Mouse (Mus musculus) adrenal gland, postnatal 25 days (tissue): ENCODE data around the gene Mrpl16. TPM values are rescaled to one million over a fixed set of nuclear protein-coding genes. Genes with fewer than 3 reads are reported as not detected.

Experiments used
- DNase-seq: peaks from one replicate; pipeline ENCODE4 v3.0.0; 2021; ENCODE audit warnings: mixed read lengths
- long read RNA-seq: library from polyadenylated mRNA; stranded (forward); transcript quantifications from one replicate; pipeline ENCODE4 v2.0.0, GENCODE M21; 2021
- total RNA-seq: library from RNA; stranded (reverse); gene quantifications from 2 replicates; pipeline ENCODE4 v1.2.3, GENCODE M21; 2021

The Mrpl16 gene
- 59.2 and 61.6 TPM in 2 replicates for total RNA-seq
- long read RNA-seq, transcript Mrpl16-201 (4 exons, 1,162 nt): major isoform, 38 of 47 reads
- long read RNA-seq, partial matches to known transcripts: 9 of 47 reads
- long read RNA-seq, other reads (novel, unspliced or antisense): 0 of 47 reads

GRCm38 (mm10) chr19:11770205-11770892 is at the start of gene Mrpl16:
Mrpl16 (plus strand) TSS chr19:11770391.
- peak; percentile 76 for DNase-seq

DNA sequence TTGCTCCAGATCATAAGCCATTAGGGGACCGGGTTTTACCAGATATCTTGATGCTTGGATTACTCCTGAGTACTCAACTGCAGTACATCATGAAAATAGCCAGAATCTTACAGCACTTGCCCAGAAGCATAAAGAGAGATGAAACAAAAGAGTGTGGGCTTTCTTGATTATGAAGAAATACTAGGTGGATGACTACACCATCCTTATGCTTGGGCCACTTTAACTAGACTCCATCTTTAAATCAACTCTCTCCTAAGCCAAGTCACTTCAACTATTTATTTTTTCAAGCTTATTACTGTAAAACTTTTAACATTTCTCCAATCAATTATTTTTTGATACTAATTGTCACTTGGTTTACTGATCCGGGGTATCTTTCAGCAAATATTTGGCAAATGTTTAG is 46.3 kb upstream of the Mrpl16 start:
- no peak for DNase-seq

DNA sequence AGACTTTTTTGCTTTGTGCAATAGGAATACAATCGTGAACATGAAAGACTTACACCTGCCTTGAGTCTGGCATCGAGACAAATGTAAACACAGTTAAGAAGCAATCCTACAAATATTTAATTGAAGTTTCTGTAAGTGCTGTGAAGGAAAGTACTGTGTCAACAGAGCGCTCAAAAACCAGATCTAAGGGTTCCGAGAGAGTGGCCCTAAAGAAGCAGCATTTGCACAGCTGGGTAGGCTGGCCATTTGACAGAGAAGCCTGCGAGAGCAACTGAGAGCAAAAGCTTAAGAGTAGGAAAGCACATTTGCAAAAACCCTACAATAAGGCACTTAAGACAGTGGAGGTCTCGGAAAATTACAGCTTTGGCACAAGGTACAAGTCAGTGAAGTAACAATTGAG is 45.9 kb upstream of the Mrpl16 start:
- DNase-seq: no peak

GRCm38 (mm10) chr19:11725915-11726314 is 44.3 kb upstream of the Mrpl16 start:
- DNase-seq: no peak

DNA sequence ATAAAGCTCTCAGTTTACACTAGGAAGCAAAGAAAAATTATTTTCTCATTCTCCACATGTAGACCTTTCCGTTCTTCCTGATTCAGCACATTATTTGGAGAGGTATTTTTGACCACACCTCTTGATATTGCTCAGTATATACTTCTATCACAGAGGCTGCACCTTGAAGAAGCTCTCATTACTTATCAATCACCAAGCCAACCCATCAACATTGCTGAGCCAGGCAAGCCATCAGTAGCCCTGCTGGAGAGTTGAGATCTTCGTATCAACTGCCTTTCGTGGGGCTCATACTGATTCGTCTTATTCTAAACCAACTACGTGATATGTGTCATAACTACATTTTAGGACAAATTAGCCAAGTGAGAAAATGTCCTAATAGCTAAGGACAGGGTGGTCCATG is 42.9 kb upstream of the Mrpl16 start:
- DNase-seq: no peak

DNA sequence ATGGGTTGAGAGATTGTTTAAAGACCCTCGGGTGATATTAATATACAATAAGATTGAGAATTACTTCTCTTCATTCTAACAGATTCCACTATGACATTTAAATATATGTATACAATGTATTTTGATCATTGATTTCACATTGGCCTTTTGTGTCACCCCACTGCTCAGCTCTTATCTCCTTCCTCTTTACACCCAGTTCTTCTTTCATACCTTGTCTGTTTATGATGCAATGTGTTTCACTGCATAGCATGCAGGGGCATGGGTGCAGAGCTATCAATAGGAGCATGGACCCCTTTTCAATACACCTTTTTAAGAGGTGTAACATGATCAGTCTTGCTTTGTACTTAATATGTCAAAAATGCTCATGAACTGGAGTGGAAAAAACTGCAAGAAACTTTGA is 39.9 kb upstream of the Mrpl16 start:
- DNase-seq: no peak

DNA sequence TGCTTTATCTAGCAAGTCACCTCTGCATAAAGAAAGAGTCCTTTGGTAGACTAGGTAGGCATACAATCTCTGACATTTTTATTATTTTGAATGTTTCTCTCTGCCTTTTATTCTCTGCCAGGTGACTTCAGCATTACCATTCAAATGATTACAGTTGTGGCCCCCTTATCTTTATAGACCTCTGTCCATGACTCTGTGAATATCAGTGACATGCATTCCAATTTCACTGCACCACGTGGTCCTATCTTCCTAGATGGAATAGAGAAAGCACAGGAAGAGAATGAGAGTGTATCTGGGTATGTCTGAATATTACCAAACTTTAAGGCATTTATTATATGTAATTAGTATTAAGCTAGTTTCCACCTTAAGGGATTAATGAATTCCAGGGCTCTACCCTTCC is 33.7 kb upstream of the Mrpl16 start:
- no peak for DNase-seq

- no peak for DNase-seq
Measured at GRCm38 (mm10) chr19:11745680-11746079, 24.5 kb upstream of the Mrpl16 start.

DNA sequence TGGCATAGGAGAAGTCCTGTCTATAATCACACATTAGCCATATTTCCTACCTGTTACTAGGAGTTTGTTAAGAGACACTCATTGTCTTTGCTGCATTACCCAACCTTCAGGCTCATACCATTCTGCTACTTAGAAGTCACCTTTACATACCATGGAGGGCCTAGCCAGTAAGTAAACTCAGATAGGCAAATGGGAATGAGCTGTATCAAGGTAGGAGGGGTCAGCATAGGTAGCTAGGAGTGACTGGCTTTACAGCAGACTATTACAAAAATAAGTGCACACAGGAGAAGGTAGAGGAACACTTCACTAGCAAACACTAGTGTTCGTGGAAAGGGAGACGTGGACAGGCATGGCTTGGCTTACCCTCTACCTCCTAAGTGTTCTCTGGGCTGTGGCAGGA is 22.9 kb upstream of the Mrpl16 start, which contains the start of gene Gif:
Gene Gif (plus strand): TSS at position 257 of the 400 bp plus-strand sequence.
- DNase-seq: no peak

- no peak for DNase-seq
Measured at GRCm38 (mm10) chr19:11765059-11765458, 5.1 kb upstream of the Mrpl16 start.

- no peak for DNase-seq
Measured at GRCm38 (mm10) chr19:11766413-11766812, 3.8 kb upstream of the Mrpl16 start.

GRCm38 (mm10) chr19:11768163-11768562 is 2.0 kb upstream of the Mrpl16 start:
- peak; percentile 8 for DNase-seq

DNA sequence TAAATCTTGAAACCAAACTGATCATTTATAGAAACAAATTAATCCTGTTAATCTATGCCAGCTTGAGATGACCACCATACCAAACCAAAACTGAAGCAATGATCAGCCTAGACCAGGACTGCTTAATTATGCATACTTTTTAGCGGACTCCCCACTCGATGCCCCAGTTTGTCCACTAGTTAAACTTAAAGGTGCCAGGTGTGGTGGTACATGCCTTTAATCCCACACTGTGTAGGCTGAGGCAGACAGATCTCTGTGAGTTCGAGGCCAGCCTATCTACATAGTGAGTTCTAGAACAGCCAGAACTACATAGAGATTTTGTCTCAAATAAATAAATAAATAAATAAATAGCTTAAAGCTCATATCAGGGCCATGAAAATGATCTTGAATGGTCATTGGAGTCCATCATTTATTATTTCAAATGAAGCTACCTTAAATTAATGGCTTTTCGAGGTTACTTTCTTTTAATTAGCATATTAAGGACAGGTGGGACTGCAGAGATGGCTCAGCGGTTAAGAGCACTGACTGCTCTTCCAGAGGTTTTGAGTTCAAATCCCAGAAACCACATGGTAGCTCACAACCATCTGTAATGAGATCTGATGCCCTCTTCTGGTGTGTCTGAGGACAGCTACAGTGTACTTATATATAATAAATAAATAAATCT is 802 bp upstream of the Mrpl16 start:
- DNase-seq: no peak

- peak; percentile 66 for DNase-seq
Measured at GRCm38 (mm10) chr19:11777191-11777865, 7.1 kb downstream of the Mrpl16 start.

DNA sequence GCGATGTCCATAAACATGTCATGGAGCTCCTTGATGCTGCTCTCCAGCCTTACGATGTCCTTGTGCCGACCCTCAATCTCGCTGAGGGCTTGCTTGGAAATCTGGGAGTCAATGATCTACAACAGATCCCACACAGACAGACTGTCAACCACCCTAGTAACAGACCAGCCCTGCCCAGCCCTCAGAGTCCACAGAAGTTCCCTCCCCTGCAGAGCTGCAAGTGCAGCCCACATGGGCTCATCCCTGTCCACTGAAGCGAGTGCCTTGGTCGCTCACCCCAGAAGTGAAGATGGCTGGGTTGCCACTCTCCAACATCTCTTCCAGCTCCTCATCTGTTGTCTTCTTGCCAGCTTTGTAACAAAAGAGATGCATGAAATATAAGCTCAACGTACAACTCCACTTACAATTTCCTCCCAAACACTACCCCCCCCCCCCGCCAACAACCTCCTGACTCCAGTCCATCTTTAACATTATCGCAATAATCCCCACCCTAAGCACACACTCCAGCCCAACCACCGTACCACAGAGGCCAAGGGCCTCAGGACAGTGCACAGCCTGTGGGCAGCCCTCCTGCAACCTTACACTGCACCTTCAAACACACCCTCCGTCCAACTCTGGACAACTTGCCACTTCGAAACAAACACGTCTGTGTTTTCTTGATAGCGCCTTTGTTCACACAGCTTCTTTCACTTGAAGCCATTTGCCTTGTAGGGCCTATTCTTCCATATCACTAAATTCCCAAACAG is 15.4 kb downstream of the Mrpl16 start:
- no peak for DNase-seq

DNA sequence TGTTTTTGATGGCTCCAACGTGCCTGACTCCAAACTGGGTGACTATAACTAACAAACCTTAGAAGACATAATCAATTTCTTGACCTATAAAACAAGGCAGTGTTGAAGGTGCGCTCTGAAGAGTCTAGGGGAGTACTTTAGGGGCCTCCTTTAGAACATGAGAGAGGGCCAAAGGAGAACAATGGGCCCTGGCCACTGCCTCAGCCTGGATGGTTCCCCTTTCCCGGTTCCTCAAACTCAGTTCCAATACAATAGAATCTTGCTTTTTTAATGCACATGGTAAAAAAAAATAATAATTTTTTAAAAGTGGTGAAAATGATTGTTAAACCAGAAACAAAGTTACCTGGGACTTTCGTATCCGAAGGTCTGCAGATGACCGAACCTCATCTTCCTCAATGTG is 17.6 kb downstream of the Mrpl16 start:
- DNase-seq: no peak

DNA sequence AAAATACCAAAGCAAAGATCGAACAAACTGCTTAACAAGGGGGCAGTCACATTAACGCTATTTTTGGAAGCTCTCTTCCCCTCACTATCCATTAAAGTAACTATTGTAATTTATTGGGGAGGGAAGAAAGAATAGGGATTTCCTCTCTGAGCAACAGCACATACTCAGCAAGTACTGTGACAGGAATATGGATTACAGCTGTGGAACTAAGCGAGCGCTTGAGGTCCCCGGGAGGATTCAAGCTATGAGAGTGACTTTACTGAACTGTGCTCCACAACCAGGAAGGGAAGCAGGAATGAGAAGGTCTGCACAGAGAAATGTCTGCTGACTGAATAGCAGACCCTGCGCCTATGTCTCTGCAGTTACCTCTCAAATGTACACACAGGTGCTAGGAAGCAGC is 18.7 kb downstream of the Mrpl16 start:
- DNase-seq: no peak

DNA sequence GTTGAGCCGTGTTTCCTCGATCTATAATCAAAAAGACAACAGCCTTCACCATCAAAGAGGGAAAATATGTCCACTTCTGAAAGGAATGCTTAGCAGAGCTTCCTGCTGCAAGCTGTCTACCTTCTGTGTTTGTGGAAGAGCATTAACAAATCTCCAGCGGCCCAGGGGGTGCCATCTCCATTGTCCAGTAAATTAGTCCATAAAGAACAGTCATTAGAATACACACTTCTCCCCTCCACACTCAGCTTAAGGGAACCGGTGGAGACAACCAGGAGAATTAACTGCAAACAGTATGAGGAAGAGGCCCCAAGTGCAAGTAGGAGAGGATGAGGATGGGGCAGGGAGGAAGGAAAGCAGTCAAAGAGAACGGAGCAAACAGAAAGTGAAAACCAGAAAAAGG is 21.6 kb downstream of the Mrpl16 start:
- DNase-seq: no peak

DNA sequence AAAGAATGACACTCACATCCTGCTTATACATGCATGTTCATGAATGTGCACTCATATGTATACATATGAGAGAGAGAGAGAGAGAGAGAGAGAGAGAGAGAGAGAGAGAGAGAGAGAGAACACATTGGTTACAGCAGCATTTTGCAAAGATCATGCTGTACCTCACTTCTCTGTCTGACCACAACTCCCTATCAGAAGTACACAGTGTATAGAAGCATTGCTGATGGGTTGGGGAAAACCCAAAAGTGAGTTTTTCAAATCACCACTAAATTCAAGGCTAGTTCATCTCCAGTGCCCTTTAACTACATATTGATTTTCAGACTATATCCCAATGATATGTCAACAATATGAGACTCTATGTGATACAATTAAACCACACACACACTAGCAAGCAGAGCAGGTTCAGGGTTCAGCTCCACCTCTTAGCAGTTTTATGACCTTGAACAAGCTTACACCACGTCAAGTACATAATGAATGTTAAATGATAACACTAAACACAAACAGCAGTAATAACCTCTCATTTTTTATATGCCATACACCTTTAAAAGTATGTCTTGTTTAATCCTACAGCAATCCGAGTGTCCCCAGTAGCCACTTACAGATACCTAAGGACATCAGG is 23.7 kb downstream of the Mrpl16 start:
- no peak for DNase-seq

GRCm38 (mm10) chr19:11794447-11794846 is 24.3 kb downstream of the Mrpl16 start:
- DNase-seq: no peak

DNA sequence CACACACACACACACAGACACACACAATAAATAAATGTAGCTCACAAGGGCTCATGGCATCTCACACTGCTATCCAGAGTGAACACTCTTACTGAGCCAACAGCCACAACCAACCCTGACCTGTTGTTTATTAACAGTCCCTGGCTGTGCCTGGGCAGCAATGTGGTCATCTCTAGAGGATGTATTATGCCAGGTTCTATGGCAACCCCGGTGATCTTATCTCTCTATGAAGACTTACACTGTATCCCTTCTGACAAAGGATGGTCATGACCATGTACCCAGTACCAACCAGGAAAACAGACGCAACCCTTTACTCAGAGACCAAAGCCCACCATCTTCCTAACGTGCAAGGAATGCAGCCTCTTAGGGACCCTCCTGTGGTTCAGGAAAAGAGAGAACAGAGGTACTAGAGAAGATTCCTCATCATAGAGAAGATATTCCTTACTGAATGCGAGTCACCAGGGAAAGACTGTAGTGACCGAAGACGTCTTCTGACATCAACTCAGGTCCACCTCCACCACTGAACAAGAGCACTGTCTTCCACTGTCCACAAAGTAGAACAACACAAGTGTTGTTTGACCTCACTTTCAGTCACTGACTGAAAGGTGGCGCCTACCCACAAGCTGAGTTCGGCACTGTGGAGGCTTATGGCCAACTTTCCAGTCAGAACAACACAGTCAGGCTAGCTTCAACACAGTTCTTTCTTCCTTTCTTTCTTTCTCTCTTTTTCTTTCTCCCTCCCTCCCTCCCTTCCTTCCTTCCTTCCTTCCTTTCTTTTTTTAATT is 30.5 kb downstream of the Mrpl16 start:
- no peak for DNase-seq
